Mouse (Mus musculus) c-Kit-positive CD71-positive TER-119-positive erythroid progenitor cells, embryonic 14.5 days (primary cell): ENCODE results near the gene Gm21992.
A peak's percentile ranks its signal among the peaks of the same experiment; 100 is the strongest.

Experiments used
- DNase-seq: peaks from one replicate; pipeline ENCODE4 v3.0.0-alpha.2; 2013; ENCODE audit warnings: low spot score

Gm21992 gene

DNA sequence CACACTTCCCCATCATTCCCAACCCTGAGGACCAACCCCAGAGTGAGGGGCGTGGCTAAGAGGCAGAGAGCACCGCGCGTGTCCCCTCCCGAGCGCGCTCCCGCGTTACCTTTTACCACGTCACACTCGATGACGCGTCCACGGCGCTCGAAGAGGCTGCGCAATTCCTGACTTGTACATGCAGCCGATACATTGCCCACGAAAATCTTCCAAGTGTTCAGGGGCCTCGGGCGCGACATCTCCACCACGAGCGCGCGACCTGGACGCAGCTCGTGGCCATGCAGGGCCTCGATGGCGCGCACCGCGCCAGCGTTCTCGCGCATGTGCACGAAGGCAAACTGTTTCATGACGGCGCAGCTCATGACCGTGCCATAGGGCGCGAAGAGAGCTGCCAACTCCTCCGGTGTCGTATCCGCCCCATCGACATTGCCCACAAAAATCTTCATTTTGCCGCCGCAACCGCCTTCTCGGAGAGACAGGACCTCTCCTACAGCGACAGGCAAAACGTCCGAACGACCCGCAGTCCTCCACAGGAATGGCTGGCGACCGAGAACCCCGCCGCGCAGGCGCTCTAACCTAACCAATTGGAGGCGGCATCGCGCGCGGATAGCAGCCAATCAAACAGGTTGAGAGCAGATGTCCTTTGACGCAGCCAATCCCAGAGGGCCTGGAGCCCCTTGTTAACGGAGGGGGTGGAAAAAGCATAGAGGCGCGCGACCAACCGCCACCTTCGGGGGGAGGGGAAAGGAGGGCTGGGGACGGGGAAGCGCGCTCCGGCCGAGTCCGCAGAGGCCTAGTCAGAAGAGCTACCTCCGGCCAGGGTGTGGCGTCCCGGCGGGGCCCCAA, at the start of gene Gm21992, which contains the start of gene Rbm14:
Gene Gm21992, minus strand, starts transcription at position 550 of the 846 bp plus-strand sequence.
Gene Rbm14, minus strand, starts transcription at position 572 of the 846 bp plus-strand sequence.
- peak; percentile 98 for DNase-seq

DNA sequence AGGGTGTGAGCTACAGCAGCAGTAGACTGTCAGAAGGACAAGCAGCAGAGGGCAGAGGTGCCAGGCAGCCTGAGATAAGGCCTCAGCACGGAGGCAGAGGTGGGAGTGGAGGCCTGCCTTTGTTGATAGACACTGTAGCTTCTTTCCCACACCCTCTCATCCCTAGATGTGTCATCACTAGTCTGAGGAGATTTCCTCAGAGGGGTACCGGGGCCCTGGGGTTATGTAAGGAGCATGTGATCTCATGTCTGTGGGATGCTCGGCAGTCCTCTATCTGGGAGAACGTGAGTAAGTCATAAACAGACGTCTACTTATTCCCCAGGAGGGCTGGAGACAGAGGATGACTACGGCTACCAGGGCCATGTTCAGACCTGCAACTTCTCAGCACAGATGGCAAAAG, 47.7 kb upstream of the Gm21992 start:
- peak; percentile 89 for DNase-seq

DNA sequence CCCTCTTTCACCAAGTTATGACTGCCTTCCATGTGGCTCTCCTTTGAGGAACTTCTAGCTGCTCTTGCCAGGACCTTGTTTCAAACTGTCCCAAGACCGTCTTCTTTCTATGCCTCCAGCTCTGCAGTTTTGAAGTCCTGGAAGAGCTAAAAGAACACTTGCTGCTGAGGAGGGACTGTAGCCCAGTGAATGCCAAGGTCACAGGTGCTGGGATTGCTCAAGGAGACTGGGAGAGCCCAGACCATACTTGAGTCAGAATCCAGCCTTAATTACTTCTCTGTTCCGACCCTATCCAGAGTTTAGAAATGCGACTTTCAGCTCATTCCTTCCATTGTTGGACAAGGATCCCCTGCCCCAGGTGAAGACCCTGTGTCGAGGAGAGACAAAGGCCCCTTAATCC, 44.5 kb upstream of the Gm21992 start:
- DNase-seq = no peak

GRCm38 (mm10) chr19:4855470-4855820, 44.0 kb upstream of the Gm21992 start:
- no peak for DNase-seq

DNA sequence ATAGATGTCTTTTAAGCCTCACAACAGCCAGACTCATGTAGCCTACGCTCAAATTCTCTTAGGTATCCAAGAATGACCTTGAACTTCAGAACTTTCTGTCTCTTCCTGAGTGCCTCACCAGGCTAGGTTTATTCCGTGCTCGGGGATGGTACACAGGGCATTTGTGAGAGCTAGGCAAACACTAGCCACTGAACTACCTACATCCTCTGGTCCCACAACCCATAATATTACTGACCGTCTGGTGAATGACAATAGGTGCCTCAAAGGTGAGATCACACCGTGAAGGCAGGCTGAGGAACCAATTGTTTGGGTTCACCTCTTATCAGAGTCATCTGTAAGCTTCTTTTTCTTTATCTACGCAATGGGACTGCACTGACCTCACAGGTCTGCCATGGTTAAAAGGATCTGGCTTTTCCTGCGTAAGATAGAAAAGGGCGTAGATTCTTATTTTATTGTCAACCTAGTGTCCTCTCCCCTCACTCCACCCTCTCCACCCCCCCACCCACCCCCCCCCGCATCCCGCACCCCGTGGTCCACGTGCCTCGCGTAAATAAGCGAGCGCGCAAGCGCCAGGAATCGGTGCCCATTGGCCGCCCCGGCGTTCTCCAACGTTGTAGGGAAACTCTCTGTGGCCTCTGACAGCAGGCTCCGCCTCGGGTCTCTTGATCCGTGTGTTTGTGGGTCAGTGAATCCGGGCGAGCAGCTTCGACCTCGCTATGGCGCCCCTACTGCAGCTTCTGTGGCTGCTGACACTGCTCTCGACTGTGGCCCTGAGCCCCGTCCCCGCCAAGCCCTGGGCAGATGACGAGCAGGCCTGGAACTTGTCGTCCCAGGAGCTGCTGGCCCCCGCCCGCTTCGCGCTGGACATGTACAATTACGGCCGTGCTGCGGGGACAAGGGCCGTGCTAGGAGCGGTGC, 43.4 kb upstream of the Gm21992 start, which contains the start of gene Ctsf:
Gene Ctsf, plus strand, starts transcription at position 579 of the 918 bp plus-strand sequence.
- DNase-seq = peak; percentile 45

DNA sequence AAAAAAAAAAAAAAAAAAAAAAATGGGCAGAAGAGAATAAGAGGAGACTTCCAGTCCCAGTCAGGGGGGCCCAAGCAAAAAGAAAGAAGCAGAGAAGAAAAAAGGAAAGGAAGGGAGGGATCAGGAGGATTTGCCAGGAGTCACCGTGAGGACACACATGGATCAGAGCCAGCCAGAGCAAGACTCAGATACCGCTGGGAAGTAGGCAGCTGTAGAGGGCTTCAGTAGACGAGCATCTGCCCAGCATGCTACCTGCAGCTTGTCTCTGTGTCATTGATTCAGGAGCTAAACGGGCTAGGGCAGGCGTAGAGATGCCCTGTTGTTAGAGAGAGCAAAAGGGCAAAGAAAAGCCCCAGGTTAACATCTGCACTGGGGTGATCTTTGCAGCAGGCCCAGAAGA, 38.9 kb upstream of the Gm21992 start:
- no peak for DNase-seq

DNA sequence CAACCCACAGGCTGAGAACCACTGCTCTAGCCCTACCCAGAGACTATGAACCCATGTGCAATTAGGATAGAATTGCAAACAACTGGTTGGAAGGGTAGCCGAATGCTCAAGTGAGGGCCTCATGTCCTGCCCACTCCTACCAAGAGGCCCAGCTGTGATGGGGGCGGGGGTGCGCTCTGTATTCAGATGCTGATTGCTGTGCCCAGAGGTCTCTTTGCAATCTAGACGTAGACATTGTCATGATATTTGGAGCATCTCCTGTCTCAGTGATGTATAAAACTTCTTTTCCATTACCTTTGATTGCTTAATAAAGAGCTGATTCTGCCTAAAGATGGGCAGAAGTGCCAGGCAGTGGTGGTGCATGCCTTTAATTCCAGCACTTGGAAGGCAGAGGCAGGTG, 38.4 kb upstream of the Gm21992 start:
- DNase-seq = no peak

DNA sequence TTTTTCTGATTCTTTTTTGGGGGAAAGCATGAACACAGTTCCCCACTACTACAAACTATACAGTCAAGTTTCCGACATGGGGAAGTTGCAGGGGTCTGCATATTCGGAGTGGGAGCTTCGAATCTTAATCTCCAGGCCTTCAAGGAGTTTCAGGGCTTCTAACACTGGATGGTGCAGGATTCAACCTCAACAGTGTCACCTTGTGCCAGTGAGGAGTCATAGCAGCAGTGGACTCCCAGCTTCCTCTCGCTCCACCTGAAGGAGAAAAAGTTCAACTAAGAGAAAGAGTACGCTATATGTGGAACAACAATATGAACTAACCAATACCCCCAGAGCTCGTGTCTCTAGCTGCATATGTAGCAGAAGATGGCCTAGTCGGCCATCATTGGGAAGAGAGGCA, 36.1 kb upstream of the Gm21992 start:
- DNase-seq = no peak

- peak; percentile 71 for DNase-seq
Observed at GRCm38 (mm10) chr19:4845846-4846245, 34.4 kb upstream of the Gm21992 start.

DNA sequence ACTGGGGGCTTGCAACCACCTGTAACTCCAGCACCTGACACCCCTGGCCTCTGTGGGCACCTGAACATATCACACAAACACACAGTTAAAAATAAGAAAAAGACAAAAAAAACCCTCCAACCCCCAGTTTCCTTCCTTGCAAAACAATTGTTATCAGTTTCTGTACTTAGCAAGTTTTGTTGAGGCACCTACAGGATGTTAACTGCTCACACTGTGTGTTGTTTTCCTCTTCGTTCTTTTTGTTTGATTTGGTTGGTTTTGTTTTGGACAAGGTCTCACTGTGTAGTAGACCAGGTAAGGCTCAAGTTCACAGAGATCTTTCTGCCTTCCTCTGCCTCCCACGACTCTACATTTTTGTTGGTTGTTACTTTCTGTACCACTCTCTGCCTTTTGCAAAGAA, 31.2 kb upstream of the Gm21992 start:
- DNase-seq = no peak

DNA sequence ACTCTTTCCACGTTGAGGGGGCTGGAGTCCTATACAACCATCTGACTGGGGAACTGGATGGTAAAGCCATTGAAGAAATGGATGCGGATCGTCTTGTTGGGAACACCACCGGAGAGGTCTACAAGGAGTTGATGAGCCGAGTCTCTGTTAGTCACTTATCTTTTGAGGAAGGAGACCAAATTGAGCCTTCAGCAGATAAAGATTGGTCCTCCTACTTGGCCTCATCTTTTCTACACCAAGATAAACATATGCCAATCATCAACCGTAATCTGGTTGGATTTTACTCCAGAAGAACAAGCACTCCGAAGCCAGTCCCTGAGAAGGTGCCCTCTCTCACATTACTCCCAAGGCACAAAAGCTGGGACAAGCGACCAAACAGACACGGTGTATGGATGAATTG, 29.4 kb upstream of the Gm21992 start:
- no peak for DNase-seq

DNA sequence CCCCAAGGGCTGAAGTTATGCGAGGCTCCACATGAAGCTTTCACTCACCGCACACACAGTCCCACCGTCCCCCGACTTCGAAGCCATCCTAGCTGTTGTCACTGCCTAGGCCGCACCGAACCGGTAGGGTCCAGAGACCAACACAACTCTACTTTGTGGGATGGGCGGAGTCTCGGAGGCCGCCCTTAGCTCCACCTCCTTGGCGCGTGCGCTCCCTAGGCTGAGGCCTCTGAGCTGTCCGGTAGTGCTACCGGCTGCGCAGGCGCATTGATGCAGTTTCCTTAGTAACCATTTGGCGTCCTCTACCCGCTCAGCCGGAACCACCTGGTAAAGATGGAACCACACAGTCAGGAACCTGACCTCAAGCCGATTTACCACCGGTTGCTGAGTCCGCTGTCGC, 27.7 kb upstream of the Gm21992 start, which contains the start of the genes Ccs and Ccdc87:
Gene Ccs, minus strand, starts transcription at position 184 of the 400 bp plus-strand sequence.
Gene Ccdc87, plus strand, starts transcription at position 218 of the 400 bp plus-strand sequence.
- DNase-seq = peak; percentile 96

DNA sequence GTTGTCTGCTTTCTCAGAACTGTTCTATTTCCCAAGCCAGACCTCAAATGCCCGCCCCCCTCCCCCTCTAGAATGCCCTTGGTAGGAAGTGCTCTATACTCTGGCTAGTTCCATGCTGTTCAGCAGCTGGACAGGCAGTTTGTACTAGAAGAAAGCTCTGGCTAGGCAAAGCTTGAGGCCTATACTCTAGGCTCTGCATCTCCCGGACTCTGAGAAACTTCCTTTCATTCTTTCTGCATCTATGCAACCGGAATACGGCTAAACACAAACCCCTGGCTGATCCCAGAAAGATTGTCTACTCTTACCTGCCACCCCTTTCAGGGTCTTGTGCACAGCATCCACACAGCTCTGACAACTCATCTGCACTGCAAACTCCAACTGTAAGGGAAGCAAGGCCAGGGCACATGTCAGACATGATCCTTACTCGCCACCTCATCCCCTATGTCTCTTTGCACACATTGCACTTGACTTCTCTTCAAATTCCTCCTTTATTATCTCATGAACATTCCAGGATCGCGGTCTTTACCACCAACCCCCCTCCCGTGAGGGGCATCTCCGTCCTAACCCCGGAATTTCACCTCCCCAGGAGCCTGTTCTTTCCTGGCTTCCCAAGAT, 27.2 kb upstream of the Gm21992 start:
- DNase-seq = no peak

DNA sequence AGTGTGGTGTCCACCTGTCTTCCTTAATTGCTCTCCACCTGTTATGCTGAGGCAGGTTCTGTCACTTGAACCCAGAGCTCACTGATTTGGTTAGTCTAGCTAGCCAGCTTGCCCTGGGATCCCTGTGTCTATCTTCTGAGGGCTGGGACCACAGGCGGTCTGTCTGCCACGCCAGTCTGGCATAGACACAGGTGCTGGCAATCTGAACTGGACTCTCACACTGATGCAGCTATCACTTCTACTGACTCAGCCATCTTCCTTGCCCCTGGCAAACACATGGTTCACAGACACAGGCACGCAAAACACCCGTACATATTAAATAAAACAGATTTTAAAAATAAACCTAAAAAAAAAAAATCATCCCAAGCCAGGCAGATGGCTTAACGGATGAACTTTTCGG, 25.6 kb upstream of the Gm21992 start:
- no peak for DNase-seq

- DNase-seq = no peak
Observed at GRCm38 (mm10) chr19:4836096-4836495, 24.7 kb upstream of the Gm21992 start.

- DNase-seq = no peak
Observed at GRCm38 (mm10) chr19:4833977-4834376, 22.6 kb upstream of the Gm21992 start.

DNA sequence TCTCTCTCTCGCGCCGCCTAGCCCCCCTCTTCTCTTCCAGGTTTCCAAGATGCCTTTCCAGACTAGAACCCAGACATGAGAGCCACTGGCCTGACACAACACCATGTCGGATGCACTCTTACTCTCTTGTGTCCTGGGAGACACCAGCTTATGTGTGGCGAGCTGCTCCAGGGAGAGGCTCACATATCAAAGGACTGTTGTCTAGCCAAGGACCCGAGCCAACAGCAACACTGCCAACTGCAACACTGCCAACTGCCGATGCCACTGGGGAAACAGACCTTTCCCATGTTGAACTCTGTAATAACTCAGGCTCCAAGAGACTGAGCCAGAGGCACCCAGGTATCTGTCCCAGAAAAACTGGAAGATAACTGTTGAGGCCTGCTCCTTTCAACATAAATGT, 17.7 kb upstream of the Gm21992 start:
- no peak for DNase-seq

GRCm38 (mm10) chr19:4828444-4829114, 17.2 kb upstream of the Gm21992 start:
- DNase-seq = no peak

DNA sequence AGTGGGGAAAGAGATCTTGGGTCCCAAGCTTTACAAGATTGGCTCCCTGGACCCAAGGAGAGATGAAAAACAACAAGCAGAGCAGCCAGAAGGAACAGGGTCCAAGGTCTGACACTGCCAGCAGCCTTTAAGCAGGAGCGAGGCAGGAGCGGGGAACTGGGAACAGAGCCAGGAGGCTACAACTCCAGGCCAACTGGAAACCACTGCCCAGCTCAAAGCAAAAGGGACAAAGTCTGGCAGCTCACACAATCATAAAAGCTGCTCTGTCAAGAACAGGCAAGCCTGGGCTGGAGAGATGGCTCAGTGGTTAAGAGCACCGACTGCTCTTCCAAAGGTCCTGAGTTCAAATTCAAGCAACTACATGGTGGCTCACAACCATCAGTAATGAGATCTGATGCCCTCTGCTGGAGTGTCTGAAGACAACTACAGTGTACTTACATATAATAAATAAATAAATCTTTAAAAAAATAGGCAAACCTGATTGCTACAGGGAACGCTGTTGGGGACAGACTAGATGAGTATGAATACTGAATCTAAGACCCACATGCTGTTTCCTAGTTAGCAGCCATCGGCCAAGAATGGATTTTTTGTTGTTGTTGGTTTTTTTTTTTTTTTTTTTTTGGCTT, 9.4 kb upstream of the Gm21992 start:
- DNase-seq = no peak

GRCm38 (mm10) chr19:4817182-4817835, 5.9 kb upstream of the Gm21992 start:
- no peak for DNase-seq

DNA sequence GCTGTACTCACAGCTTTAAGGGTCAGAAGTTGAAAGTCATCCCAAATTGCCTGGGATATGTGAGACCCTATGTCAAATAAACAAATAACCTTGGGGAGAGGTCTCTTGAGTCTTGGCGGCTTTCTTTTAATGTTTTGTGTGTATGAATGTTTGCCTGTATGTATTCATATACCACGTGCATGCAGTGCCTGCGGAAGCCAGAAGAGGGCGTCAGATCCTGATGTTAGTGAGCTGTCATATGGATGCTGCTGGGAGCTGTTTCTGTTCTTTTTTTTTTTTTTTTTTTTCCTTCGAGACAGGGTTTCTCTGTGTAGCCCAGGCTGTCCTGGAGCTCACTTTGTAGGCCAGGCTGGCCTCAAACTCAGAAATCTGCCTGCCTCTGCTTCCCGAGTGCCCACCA, 1.6 kb upstream of the Gm21992 start:
- no peak for DNase-seq
